Mouse (Mus musculus) intestine, postnatal 0 days (tissue): ENCODE data around the gene Col4a3. TPM values are rescaled to one million over a fixed set of nuclear protein-coding genes. Genes with fewer than 3 reads are reported as not detected.

Source experiments
- ATAC-seq: fragments of 200-750 bp; cut with Nextera tagmentation; 2 replicates; pipeline ENCODE4 v1.8.0; 2017; ENCODE audit warnings: mild to moderate bottlenecking, moderate TSS enrichment, moderate library complexity
- H3K27ac ChIP-seq: fragments of 300-500 bp; sonication (generic); 2 replicates; pipeline ENCODE4 v1.5.1; 2014; ENCODE audit warnings: mild to moderate bottlenecking, low read depth, low read length, moderate library complexity
- H3K27me3 ChIP-seq: fragments of 300-500 bp; sonication (generic); replicated peaks from 2 replicates; pipeline ENCODE4 v1.6.1; 2014; ENCODE audit warnings: low read length, mixed read lengths; ENCODE audit not compliant: control insufficient read depth, insufficient read depth
- H3K36me3 ChIP-seq: fragments of 300-500 bp; sonication (generic); 2 replicates; pipeline ENCODE4 v1.6.1; 2014; ENCODE audit warnings: mild to moderate bottlenecking, moderate library complexity; ENCODE audit not compliant: control insufficient read depth, insufficient read depth
- H3K4me1 ChIP-seq: fragments of 300-500 bp; sonication (generic); replicated peaks from 2 replicates; pipeline ENCODE4 v1.6.1; 2014; ENCODE audit warnings: antibody characterized with exemption, low read length, mixed read lengths; ENCODE audit not compliant: control insufficient read depth, insufficient read depth
- H3K4me2 ChIP-seq: fragments of 300-500 bp; sonication (generic); replicated peaks from 2 replicates; pipeline ENCODE4 v1.6.1; 2014; ENCODE audit warnings: low read depth, mild to moderate bottlenecking, moderate library complexity
- H3K4me3 ChIP-seq: fragments of 300-500 bp; sonication (generic); 2 replicates; pipeline ENCODE4 v1.5.1; 2014; ENCODE audit warnings: low read depth, low read length
- H3K9ac ChIP-seq: fragments of 300-500 bp; sonication (generic); 2 replicates; pipeline ENCODE4 v1.6.1; 2014; ENCODE audit warnings: mild to moderate bottlenecking, low read depth, low read length
- H3K9me3 ChIP-seq: fragments of 300-500 bp; sonication (generic); 2 replicates; pipeline ENCODE4 v1.6.1; 2016; ENCODE audit warnings: mixed run types; ENCODE audit not compliant: control insufficient read depth
- CTCF ChIP-seq: sonication (generic); IDR thresholded peaks from 2 replicates; pipeline ENCODE4 v1.5.1; 2016; ENCODE audit warnings: low read depth, mild to moderate bottlenecking, control low read depth, antibody characterized with exemption, moderate library complexity
- WGBS: fragments of 180-500 bp; shearing (Covaris S2); extraction: QIAGEN DNeasy Blood & Tissue Kit; methylation state at CpG from one replicate; pipeline ENCODE4 v1.1.7; 2014; 5-methylcytosine and 5-hydroxymethylcytosine counted together
- polyA plus RNA-seq: library from polyadenylated mRNA; unstranded; fragments of >200 nt; fragmentation: Nextera tagmentation; extraction: Ambion mirVana; gene quantifications from 2 replicates; pipeline ENCODE4 v1.2.1, GENCODE M21; 2015

The Col4a3 gene
- polyA plus RNA-seq, 1 experiment from 2014 or later: 0.42 TPM

- Histone ChIP-seq H3K4me1 (no peaks in the 10 kb centered on the region), H3K9ac (no peak overlapping the region), H3K36me3 (no peaks in the 10 kb centered on the region), H3K4me2 (no peak overlapping the region), H3K9me3 (no peaks in the 10 kb centered on the region), H3K27me3 (no peaks in the 10 kb centered on the region), H3K4me3 (no peak overlapping the region), H3K27ac (no peak overlapping the region)
- no peak for TF ChIP-seq CTCF
- no peak for ATAC-seq
- 86% methylated on average over 2 of the region's 2 CpGs for WGBS
Observed at GRCm38 (mm10) chr1:82686866-82687265, 100.1 kb downstream of the Col4a3 start.

GRCm38 (mm10) chr1:82687931-82688330 is 101.2 kb downstream of the Col4a3 start:
- no peak for ATAC-seq
- no peak overlapping the region for H3K4me2 ChIP-seq
- H3K27ac ChIP-seq: no peak overlapping the region
- H3K4me1 ChIP-seq: no peaks in the 10 kb centered on the region
- TF ChIP-seq CTCF: no peak
- no peaks in the 10 kb centered on the region for H3K36me3 ChIP-seq
- no peak overlapping the region for H3K9ac ChIP-seq
- no peaks in the 10 kb centered on the region for H3K27me3 ChIP-seq
- no peaks in the 10 kb centered on the region for H3K9me3 ChIP-seq
- H3K4me3 ChIP-seq: no peak overlapping the region
- WGBS: 85% methylated on average over 6 of the region's 6 CpGs

- Histone ChIP-seq H3K36me3 (no peaks in the 10 kb centered on the region), H3K9ac (no peak overlapping the region), H3K27ac (no peak overlapping the region), H3K4me3 (no peak overlapping the region), H3K27me3 (no peaks in the 10 kb centered on the region), H3K9me3 (no peaks in the 10 kb centered on the region), H3K4me1 (no peaks in the 10 kb centered on the region), H3K4me2 (no peak overlapping the region)
- no peak for TF ChIP-seq CTCF
- WGBS: 55% methylated on average over 3 of the region's 3 CpGs
- ATAC-seq: no peak
Observed at GRCm38 (mm10) chr1:82695915-82696314, 109.2 kb downstream of the Col4a3 start.

- no peak overlapping the region for H3K4me3 ChIP-seq
- no peak overlapping the region for H3K27ac ChIP-seq
- H3K4me2 ChIP-seq: no peak overlapping the region
- H3K4me1 ChIP-seq: no peaks in the 10 kb centered on the region
- no peak for TF ChIP-seq CTCF
- H3K27me3 ChIP-seq: no peaks in the 10 kb centered on the region
- ATAC-seq: no peak
- H3K9me3 ChIP-seq: no peaks in the 10 kb centered on the region
- H3K36me3 ChIP-seq: no peaks in the 10 kb centered on the region
- WGBS: 59% methylated on average over 9 of the region's 9 CpGs
- H3K9ac ChIP-seq: no peak overlapping the region
Observed at GRCm38 (mm10) chr1:82717816-82718512, 131.2 kb downstream of the Col4a3 start.

- 10% methylated on average over 38 of the region's 38 CpGs for WGBS
- H3K9ac ChIP-seq: peak within 1 kb of the TSS; percentile 79
- TF ChIP-seq CTCF: no peak
- H3K4me1 ChIP-seq: peaks cover 9% of the 10 kb centered on the region; the same call in 1 of the 2 replicates
- H3K27me3 ChIP-seq: no peaks in the 10 kb centered on the region
- peak; percentile 100 for ATAC-seq
- H3K4me3 ChIP-seq: peak within 1 kb of the TSS; percentile 71
- H3K27ac ChIP-seq: peak within 1 kb of the TSS; percentile 54
- H3K36me3 ChIP-seq: peaks cover 7% of the 10 kb centered on the region
- peak within 1 kb of the TSS; percentile 78 for H3K4me2 ChIP-seq
- no peaks in the 10 kb centered on the region for H3K9me3 ChIP-seq
Observed at GRCm38 (mm10) chr1:82724339-82725025, 137.8 kb downstream of the Col4a3 start, which contains the start of gene Mff. Gene Mff, plus strand, starts transcription at chr1:82724890.

GRCm38 (mm10) chr1:82725026-82725874 is 138.5 kb downstream of the Col4a3 start:
- Histone ChIP-seq H3K4me2 (peak overlapping the region; percentile 78), H3K27ac (peak overlapping the region; percentile 54), H3K9me3 (no peaks in the 10 kb centered on the region), H3K4me3 (peak overlapping the region; percentile 71), H3K27me3 (no peaks in the 10 kb centered on the region), H3K36me3 (peaks cover 14% of the 10 kb centered on the region), H3K4me1 (peaks cover 9% of the 10 kb centered on the region; the same call in 1 of the 2 replicates), H3K9ac (peak overlapping the region; percentile 79)
- WGBS: 2% methylated on average over 37 of the region's 37 CpGs
- no peak for TF ChIP-seq CTCF
- peak; percentile 95 for ATAC-seq
